Mouse (Mus musculus) intestine, embryonic 16.5 days (tissue): Measurements from ENCODE around the gene Dcdc2a. TPM values are rescaled to one million over a fixed set of nuclear protein-coding genes. Genes with fewer than 3 reads are reported as not detected.

Experiments used
- ATAC-seq: fragments of 200-750 bp; cut with Nextera tagmentation; 2 replicates; pipeline ENCODE4 v1.8.0; 2017; ENCODE audit warnings: moderate TSS enrichment, moderate library complexity
- H3K27ac ChIP-seq: fragments of 300-500 bp; sonication (generic); 2 replicates; pipeline ENCODE4 v1.5.1; 2014; ENCODE audit warnings: mild to moderate bottlenecking, low read length
- H3K27me3 ChIP-seq: fragments of 300-500 bp; sonication (generic); replicated peaks from 2 replicates; pipeline ENCODE4 v1.6.1; 2014; ENCODE audit warnings: low read length, control low read depth, mixed read lengths; ENCODE audit not compliant: control insufficient read depth, insufficient read depth
- H3K36me3 ChIP-seq: fragments of 300-500 bp; sonication (generic); 2 replicates; pipeline ENCODE4 v1.6.1; 2014; ENCODE audit warnings: low read length, control low read depth; ENCODE audit not compliant: control insufficient read depth, insufficient read depth
- H3K4me1 ChIP-seq: fragments of 300-500 bp; sonication (generic); 2 replicates; pipeline ENCODE4 v1.6.1; 2014; ENCODE audit warnings: low read length, control low read depth, mixed read lengths; ENCODE audit not compliant: control insufficient read depth, insufficient read depth
- H3K4me2 ChIP-seq: fragments of 300-500 bp; sonication (generic); 2 replicates; pipeline ENCODE4 v1.6.1; 2014; ENCODE audit warnings: low read depth, low read length, control low read depth
- H3K4me3 ChIP-seq: fragments of 300-500 bp; sonication (generic); 2 replicates; pipeline ENCODE4 v1.5.1; 2014; ENCODE audit warnings: mild to moderate bottlenecking, low read length
- H3K9ac ChIP-seq: fragments of 300-500 bp; sonication (generic); 2 replicates; pipeline ENCODE4 v1.6.1; 2014; ENCODE audit warnings: low read depth, low read length
- H3K9me3 ChIP-seq: fragments of 300-500 bp; sonication (generic); 2 replicates; pipeline ENCODE4 v1.6.1; 2016; ENCODE audit warnings: low read length, control low read depth; ENCODE audit not compliant: control insufficient read depth
- WGBS: fragments of 180-500 bp; shearing (Covaris S2); extraction: QIAGEN DNeasy Blood & Tissue Kit; methylation state at CpG from one replicate; pipeline ENCODE4 v1.1.7; 2014; 5-methylcytosine and 5-hydroxymethylcytosine counted together
- polyA plus RNA-seq: library from polyadenylated mRNA; unstranded; fragments of >200 nt; fragmentation: Nextera tagmentation; extraction: Ambion mirVana; gene quantifications from 2 replicates; pipeline ENCODE4 v1.2.1, GENCODE M21; 2015

Dcdc2a gene
- polyA plus RNA-seq, 1 experiment from 2014 or later = 0.98 TPM

DNA sequence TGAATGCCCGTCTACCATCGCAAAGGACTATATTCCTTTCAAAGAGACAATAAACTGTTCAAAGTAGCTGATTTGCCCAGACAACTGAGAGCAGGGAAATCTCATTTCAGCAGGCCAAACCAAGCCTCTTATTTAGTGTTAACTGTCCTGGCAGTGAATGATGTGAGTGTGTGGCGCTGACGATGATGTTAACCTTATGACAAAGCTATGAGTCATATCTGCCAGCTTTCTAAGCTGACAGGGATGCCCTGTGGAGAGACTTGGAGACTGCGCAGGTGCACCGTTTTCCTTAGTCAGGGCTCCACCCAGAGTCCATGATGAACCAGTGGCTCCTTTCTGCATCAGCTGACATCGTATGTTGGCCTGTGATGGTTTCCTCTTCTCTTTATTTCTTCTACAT, 29.3 kb downstream of the Dcdc2a start:
- Histone ChIP-seq H3K9ac (no peak overlapping the region), H3K9me3 (no peaks in the 10 kb centered on the region), H3K4me1 (peaks cover 3% of the 10 kb centered on the region; the same call in 1 of the 2 replicates), H3K4me2 (no peak overlapping the region), H3K27me3 (no peaks in the 10 kb centered on the region), H3K36me3 (no peaks in the 10 kb centered on the region), H3K27ac (no peak overlapping the region), H3K4me3 (no peak overlapping the region)
- ATAC-seq = no peak
- 86% methylated on average over 7 of the region's 7 CpGs for WGBS

DNA sequence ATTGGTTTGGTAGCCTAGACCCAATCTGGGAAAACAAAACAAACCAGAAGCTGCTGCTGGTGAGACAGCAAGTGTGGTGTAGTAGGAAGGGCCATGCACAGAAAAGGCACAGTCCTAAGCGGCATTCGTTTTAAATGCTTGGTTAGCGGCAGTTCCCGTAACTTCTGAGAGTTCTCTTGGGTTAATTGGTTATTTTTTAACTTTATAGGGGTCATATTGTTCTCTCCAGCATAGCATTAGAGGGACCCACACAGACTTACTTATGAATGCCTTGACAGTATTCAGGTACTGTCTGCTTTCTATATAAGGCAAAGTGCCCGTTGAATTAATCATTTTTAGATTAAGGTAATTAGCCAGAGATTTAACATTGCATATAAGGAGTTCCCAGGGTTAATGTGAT, 35.5 kb downstream of the Dcdc2a start:
- Histone ChIP-seq H3K4me2 (no peak overlapping the region), H3K4me3 (no peak overlapping the region), H3K27ac (no peak overlapping the region), H3K9me3 (no peaks in the 10 kb centered on the region), H3K36me3 (no peaks in the 10 kb centered on the region), H3K4me1 (no peaks in the 10 kb centered on the region), H3K9ac (no peak overlapping the region), H3K27me3 (no peaks in the 10 kb centered on the region)
- no peak for ATAC-seq
- 61% methylated on average over 5 of the region's 5 CpGs for WGBS

DNA sequence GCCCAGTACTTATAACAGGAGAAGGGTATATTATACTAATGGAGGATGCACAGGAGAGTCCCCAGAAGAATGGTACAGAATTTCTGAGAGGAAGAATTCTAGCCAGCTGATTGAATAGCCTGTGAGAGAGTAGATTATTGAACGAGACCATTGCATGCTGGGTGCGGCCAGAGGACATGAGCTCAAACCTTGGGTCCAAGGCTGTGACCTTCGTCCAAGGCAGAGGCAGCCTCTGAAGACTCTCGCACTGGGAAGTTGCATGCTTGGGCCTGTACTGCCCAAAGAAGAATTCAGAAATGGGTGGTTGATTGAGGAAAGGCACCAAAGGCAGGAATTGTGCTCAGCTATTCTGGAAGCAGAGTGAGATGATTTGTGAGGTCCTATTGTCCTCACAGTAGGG, 38.0 kb downstream of the Dcdc2a start:
- 76% methylated on average over 4 of the region's 4 CpGs for WGBS

GRCm38 (mm10) chr13:25094381-25094780, 38.6 kb downstream of the Dcdc2a start:
- Histone ChIP-seq H3K27ac (no peak overlapping the region), H3K4me1 (no peaks in the 10 kb centered on the region), H3K4me2 (no peak overlapping the region), H3K36me3 (no peaks in the 10 kb centered on the region), H3K4me3 (no peak overlapping the region), H3K9ac (no peak overlapping the region), H3K27me3 (no peaks in the 10 kb centered on the region), H3K9me3 (no peaks in the 10 kb centered on the region)
- ATAC-seq = peak; percentile 65
- 50% methylated on average over 4 of the region's 4 CpGs for WGBS

More for the DNA sequence above, 38.0 kb downstream of the Dcdc2a start:
- ATAC-seq = no peak
- H3K36me3 ChIP-seq = no peaks in the 10 kb centered on the region
- H3K4me2 ChIP-seq = no peak overlapping the region
- no peaks in the 10 kb centered on the region for H3K4me1 ChIP-seq
- no peaks in the 10 kb centered on the region for H3K9me3 ChIP-seq
- no peaks in the 10 kb centered on the region for H3K27me3 ChIP-seq
- H3K9ac ChIP-seq = no peak overlapping the region
- H3K4me3 ChIP-seq = no peak overlapping the region
- H3K27ac ChIP-seq = no peak overlapping the region

GRCm38 (mm10) chr13:25097348-25097747, 41.5 kb downstream of the Dcdc2a start:
- no peak overlapping the region for H3K27ac ChIP-seq
- no peaks in the 10 kb centered on the region for H3K27me3 ChIP-seq
- no peak overlapping the region for H3K9ac ChIP-seq
- no peaks in the 10 kb centered on the region for H3K36me3 ChIP-seq
- no peaks in the 10 kb centered on the region for H3K9me3 ChIP-seq
- H3K4me1 ChIP-seq = no peaks in the 10 kb centered on the region
- no peak overlapping the region for H3K4me2 ChIP-seq
- no peak for ATAC-seq
- 50% methylated on average over 8 of the region's 8 CpGs for WGBS
- H3K4me3 ChIP-seq = no peak overlapping the region

GRCm38 (mm10) chr13:25098578-25098977, 42.8 kb downstream of the Dcdc2a start:
- Histone ChIP-seq H3K4me2 (no peak overlapping the region), H3K4me1 (no peaks in the 10 kb centered on the region), H3K36me3 (no peaks in the 10 kb centered on the region), H3K27me3 (no peaks in the 10 kb centered on the region), H3K9ac (no peak overlapping the region), H3K27ac (no peak overlapping the region), H3K9me3 (no peaks in the 10 kb centered on the region), H3K4me3 (no peak overlapping the region)
- no peak for ATAC-seq
- 44% methylated on average over 5 of the region's 5 CpGs for WGBS

DNA sequence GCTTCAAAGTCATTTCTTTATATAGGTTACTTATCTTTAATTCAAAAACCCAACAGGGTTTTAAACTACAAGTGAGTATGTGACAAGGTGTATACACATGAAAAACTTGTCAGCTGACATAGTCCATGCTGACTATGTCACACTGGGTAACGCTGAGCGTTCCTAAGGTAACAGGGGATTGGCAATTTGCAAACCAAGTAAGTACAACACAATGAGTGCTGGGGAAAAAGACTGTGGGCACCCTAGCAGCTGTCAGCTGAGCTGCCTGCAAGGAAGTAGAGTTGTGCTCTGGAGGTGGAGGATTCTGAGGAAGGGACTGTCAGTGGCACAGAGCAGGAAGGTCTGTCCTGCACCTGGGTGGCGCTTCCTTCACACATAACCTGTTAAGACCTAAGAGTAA, 43.7 kb downstream of the Dcdc2a start:
- no peak for ATAC-seq
- no peak overlapping the region for H3K4me2 ChIP-seq
- no peak overlapping the region for H3K9ac ChIP-seq
- no peak overlapping the region for H3K4me3 ChIP-seq
- no peaks in the 10 kb centered on the region for H3K4me1 ChIP-seq
- no peak overlapping the region for H3K27ac ChIP-seq
- H3K36me3 ChIP-seq = no peaks in the 10 kb centered on the region
- no peaks in the 10 kb centered on the region for H3K9me3 ChIP-seq
- WGBS = 72% methylated on average over 3 of the region's 3 CpGs
- no peaks in the 10 kb centered on the region for H3K27me3 ChIP-seq

GRCm38 (mm10) chr13:25100581-25100980, 44.8 kb downstream of the Dcdc2a start:
- ATAC-seq = no peak
- Histone ChIP-seq H3K27ac (no peak overlapping the region), H3K4me1 (no peaks in the 10 kb centered on the region)

DNA sequence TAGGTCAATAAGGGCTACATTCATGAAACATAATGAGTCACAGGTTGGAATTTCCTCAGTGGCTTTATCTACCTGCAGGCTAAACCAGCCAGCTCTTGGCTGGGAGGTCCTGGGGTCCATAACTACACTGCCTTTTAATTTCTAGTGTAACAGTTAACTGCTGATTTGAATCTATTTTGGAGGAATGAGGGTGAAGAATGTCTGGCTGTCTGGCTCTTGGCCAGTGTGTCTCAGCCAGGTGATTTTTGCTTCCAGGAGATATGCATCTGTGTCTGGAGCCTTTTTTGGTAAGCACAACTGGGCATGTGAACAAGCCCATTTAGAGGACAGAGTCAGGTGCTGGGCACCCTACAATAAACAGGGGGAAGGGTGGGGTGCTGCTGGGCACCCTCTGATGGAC, 49.9 kb downstream of the Dcdc2a start:
- H3K27ac ChIP-seq = no peak overlapping the region
- H3K9ac ChIP-seq = no peak overlapping the region
- H3K4me3 ChIP-seq = no peak overlapping the region
- no peaks in the 10 kb centered on the region for H3K4me1 ChIP-seq
- H3K4me2 ChIP-seq = no peak overlapping the region
- no peaks in the 10 kb centered on the region for H3K36me3 ChIP-seq
- H3K9me3 ChIP-seq = no peaks in the 10 kb centered on the region
- no peaks in the 10 kb centered on the region for H3K27me3 ChIP-seq
- ATAC-seq = no peak

More at GRCm38 (mm10) chr13:25100581-25100980, 44.8 kb downstream of the Dcdc2a start:
- WGBS = 77% methylated on average over 6 of the region's 6 CpGs
- Histone ChIP-seq H3K27me3 (no peaks in the 10 kb centered on the region), H3K9me3 (no peaks in the 10 kb centered on the region), H3K9ac (no peak overlapping the region), H3K4me2 (no peak overlapping the region), H3K4me3 (no peak overlapping the region), H3K36me3 (no peaks in the 10 kb centered on the region)

DNA sequence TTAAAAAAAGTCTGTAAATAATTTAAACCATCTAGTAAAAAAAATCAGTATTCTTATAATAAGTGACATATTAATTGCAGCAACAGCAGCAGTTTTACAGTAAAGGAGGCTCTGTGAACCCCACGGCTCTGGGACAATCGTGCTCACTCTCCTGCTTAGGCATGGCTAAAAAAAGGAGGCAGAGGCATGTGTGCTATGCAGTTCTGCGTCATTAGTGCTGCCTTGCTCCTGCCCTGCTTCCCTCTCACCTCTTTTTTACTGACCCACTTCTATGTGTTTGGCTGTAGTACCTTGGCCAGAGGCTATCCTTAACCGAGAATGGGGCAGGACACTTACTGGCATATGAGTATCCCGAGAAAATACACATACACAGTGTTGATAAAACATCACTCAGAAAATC, 50.9 kb downstream of the Dcdc2a start:
- no peaks in the 10 kb centered on the region for H3K9me3 ChIP-seq
- H3K9ac ChIP-seq = no peak overlapping the region
- H3K4me2 ChIP-seq = no peak overlapping the region
- WGBS = 68% methylated on average over 5 of the region's 5 CpGs
- H3K27ac ChIP-seq = no peak overlapping the region
- H3K4me1 ChIP-seq = no peaks in the 10 kb centered on the region
- H3K4me3 ChIP-seq = no peak overlapping the region
- no peaks in the 10 kb centered on the region for H3K36me3 ChIP-seq
- no peak for ATAC-seq
- no peaks in the 10 kb centered on the region for H3K27me3 ChIP-seq
